Mouse (Mus musculus) olfactory bulb, adult 2 months (tissue): ENCODE results near the gene Ttyh2.

Experiments
- CTCF ChIP-seq: fragments of 200-500 bp; IDR thresholded peaks from 2 replicates; pipeline ENCODE4 v1.5.1; 2012; ENCODE audit warnings: low read depth, mild to moderate bottlenecking, low read length, moderate library complexity; ENCODE audit not compliant: insufficient read depth
- POLR2A ChIP-seq: fragments of 200-500 bp; IDR thresholded peaks from 2 replicates; pipeline ENCODE4 v1.6.1; 2012; ENCODE audit warnings: mild to moderate bottlenecking, low read depth, low read length, moderate library complexity; ENCODE audit not compliant: insufficient read depth

DNA sequence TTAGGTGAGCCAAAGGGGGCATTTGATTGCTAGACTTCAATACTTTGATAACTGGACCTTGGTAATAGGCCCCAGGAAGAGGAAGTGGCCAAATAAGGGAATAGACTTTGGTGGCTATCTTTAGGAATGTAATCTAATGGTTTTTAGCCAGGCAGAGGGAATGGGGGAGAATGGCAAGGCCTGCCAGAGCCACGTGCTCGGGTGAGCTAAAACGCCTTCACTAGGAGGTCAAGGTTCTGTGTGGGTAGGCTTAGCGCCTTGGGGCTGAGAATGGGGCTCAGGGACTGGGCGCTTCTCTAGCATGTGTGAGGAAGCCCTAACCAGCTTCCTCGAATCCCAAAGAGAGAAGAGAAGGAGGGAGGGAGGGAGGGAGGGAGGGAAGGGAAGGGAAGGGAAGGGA, 48.2 kb upstream of the Ttyh2 start:
- no peak for TF ChIP-seq CTCF
- TF ChIP-seq POLR2A = no peak
